Mouse (Mus musculus) myocyte (in vitro differentiated cells): ENCODE data around the gene Lrtm1.

Experiments
- MAX ChIP-seq: IDR thresholded peaks from one replicate; pipeline ENCODE4 v1.6.1; 2011; ENCODE audit warnings: low read depth, mild to moderate bottlenecking, control low read depth
- MYOD1 ChIP-seq, 3 experiments: IDR thresholded peaks; one replicate each; pipeline ENCODE4 v1.6.1; 2011; ENCODE audit warnings: control low read depth in 2 of 3, low read depth in 2 of 3, mild to moderate bottlenecking in 2 of 3, moderate library complexity in 1 of 3; ENCODE audit not compliant: insufficient read length in 2 of 3, control insufficient read depth in 1 of 3
- POLR2A ChIP-seq: IDR thresholded peaks from one replicate; pipeline ENCODE4 v1.6.1; 2011; ENCODE audit warnings: low read depth, mild to moderate bottlenecking, control low read depth, moderate library complexity; ENCODE audit not compliant: insufficient read length
- POLR2AphosphoS2 ChIP-seq: IDR thresholded peaks from one replicate; pipeline ENCODE4 v1.6.1; 2011; ENCODE audit warnings: low read depth, control low read depth; ENCODE audit not compliant: insufficient read length
- TCF12 ChIP-seq: IDR thresholded peaks from one replicate; pipeline ENCODE4 v1.6.1; 2011; ENCODE audit warnings: mild to moderate bottlenecking, control low read depth; ENCODE audit not compliant: poor library complexity, insufficient read depth, severe bottlenecking
- USF1 ChIP-seq: IDR thresholded peaks from one replicate; pipeline ENCODE4 v1.6.1; 2011; ENCODE audit warnings: low read depth, mild to moderate bottlenecking, control low read depth, moderate library complexity

DNA sequence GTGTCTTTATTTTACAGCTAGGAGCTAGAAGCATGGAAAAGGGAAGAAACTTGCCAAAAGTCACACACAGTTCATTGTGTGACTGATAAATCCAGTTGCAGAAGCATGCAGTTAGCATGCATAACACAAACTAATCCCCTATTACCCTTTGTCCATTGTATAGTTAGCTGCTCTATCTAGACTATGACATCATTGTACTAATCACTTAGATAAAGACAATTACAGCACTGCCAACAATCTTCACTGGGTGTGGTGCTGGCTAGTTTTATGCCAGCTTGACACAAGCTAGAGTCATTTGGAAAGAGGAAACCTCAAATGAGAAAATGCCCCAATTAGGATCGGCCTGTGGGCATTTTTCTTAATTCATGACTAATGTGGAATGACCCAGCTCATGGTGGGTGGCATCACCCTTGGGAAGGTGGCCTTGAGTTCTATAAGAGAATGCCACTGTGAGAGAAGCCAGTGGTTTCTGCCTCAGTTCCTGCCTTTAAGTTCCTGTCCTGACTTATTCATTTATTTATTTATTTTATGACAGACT is 13.9 kb downstream of the Lrtm1 start:
- TF ChIP-seq POLR2A, result no peak
- TF ChIP-seq MAX, result no peak
- TF ChIP-seq USF1, result no peak
- TF ChIP-seq TCF12, result no peak
- no peak for TF ChIP-seq MYOD1 (IDR thresholded peaks at IDR 0.05; ENCODE audit: control insufficient read depth in 1 of 3, insufficient read length in 2 of 3, low read depth in 2 of 3)
- no peak for TF ChIP-seq POLR2AphosphoS2
